Mouse (Mus musculus) lung, postnatal 0 days (tissue): ENCODE measurements around the gene Gm49353.

Experiments
- CTCF ChIP-seq: IDR thresholded peaks from 2 replicates; pipeline ENCODE4 v1.5.1; 2016; ENCODE audit warnings: antibody characterized with exemption, mild to moderate bottlenecking
- EP300 ChIP-seq: IDR thresholded peaks from 2 replicates; pipeline ENCODE4 v1.6.1; 2016; ENCODE audit warnings: antibody characterized with exemption, mild to moderate bottlenecking, control low read depth

- TF ChIP-seq CTCF (no peak), EP300 (no peak)
Observed at GRCm38 (mm10) chr10:29198642-29199041, at the start of gene Gm49353.
